Mouse (Mus musculus) lung, embryonic 15.5 days (tissue): ENCODE measurements around the gene Plekhb2. TPM values are rescaled to one million over a fixed set of nuclear protein-coding genes. Genes with fewer than 3 reads are reported as not detected.

Experiments used
- ATAC-seq: fragments of 200-750 bp; cut with Nextera tagmentation; 2 replicates; pipeline ENCODE4 v1.8.0; 2017; ENCODE audit warnings: moderate number of reproducible peaks, borderline replicate concordance; ENCODE audit not compliant: low FRiP score, low TSS enrichment; ENCODE audit errors: extremely low read depth
- H3K27ac ChIP-seq: fragments of 300-500 bp; sonication (generic); 2 replicates; pipeline ENCODE4 v1.5.1; 2015; ENCODE audit warnings: moderate library complexity, mild to moderate bottlenecking, inconsistent platforms
- H3K27me3 ChIP-seq: fragments of 300-500 bp; sonication (generic); 2 replicates; pipeline ENCODE4 v1.6.1; 2015; ENCODE audit warnings: inconsistent platforms
- H3K36me3 ChIP-seq: fragments of 300-500 bp; sonication (generic); 2 replicates; pipeline ENCODE4 v1.6.1; 2015; ENCODE audit warnings: inconsistent platforms
- H3K4me1 ChIP-seq: fragments of 300-500 bp; sonication (generic); 2 replicates; pipeline ENCODE4 v1.6.1; 2015; ENCODE audit warnings: inconsistent platforms
- H3K4me2 ChIP-seq: fragments of 300-500 bp; sonication (generic); 2 replicates; pipeline ENCODE4 v1.6.1; 2015; ENCODE audit warnings: inconsistent platforms, mild to moderate bottlenecking, moderate library complexity
- H3K4me3 ChIP-seq: fragments of 300-500 bp; sonication (generic); 2 replicates; pipeline ENCODE4 v1.5.1; 2015; ENCODE audit warnings: mild to moderate bottlenecking, inconsistent platforms
- H3K9ac ChIP-seq: fragments of 300-500 bp; sonication (generic); 2 replicates; pipeline ENCODE4 v1.6.1; 2015; ENCODE audit warnings: inconsistent platforms
- H3K9me3 ChIP-seq: fragments of 300-500 bp; sonication (generic); 2 replicates; pipeline ENCODE4 v1.6.1; 2016; ENCODE audit warnings: inconsistent platforms
- WGBS: fragments of 180-500 bp; shearing (Covaris S2); methylation state at CpG from one replicate; pipeline ENCODE4 v1.1.7; 2015; 5-methylcytosine and 5-hydroxymethylcytosine counted together
- polyA plus RNA-seq: library from polyadenylated mRNA; unstranded; fragments of >200 nt; fragmentation: Nextera tagmentation; extraction: Ambion mirVana; gene quantifications from 2 replicates; pipeline ENCODE4 v1.2.1, GENCODE M21; 2015

The Plekhb2 gene
- polyA plus RNA-seq: 26.7 and 31.8 TPM in 2 replicates

- H3K36me3 ChIP-seq: no peaks in the 10 kb centered on the region
- H3K27me3 ChIP-seq: no peaks in the 10 kb centered on the region
- peak within 1 kb of the TSS; percentile 69 for H3K9ac ChIP-seq
- WGBS: under 1% methylated on average over 36 of the region's 40 CpGs
- H3K4me1 ChIP-seq: no peaks in the 10 kb centered on the region
- H3K27ac ChIP-seq: 0 out of 2 replicates have a peak within 1 kb of the TSS, but pooled peaks have one; percentile 44
- peak within 1 kb of the TSS; percentile 63 for H3K4me3 ChIP-seq
- ATAC-seq: peak; percentile 82
- H3K4me2 ChIP-seq: peak within 1 kb of the TSS; percentile 89
- no peaks in the 10 kb centered on the region for H3K9me3 ChIP-seq
Observed at GRCm38 (mm10) chr1:34849745-34850342, at the start of gene Plekhb2. Gene Plekhb2, plus strand, starts transcription at chr1:34849976.

GRCm38 (mm10) chr1:34801616-34802289 lies 48.0 kb upstream of the Plekhb2 start:
- Histone ChIP-seq H3K27ac (no peak overlapping the region; the same call in 1 of the 2 replicates), H3K9me3 (no peaks in the 10 kb centered on the region), H3K4me1 (peaks cover 17% of the 10 kb centered on the region), H3K9ac (peak overlapping the region; percentile 55), H3K4me2 (peak overlapping the region; percentile 98), H3K27me3 (no peaks in the 10 kb centered on the region), H3K36me3 (no peaks in the 10 kb centered on the region), H3K4me3 (peak overlapping the region; percentile 70)
- WGBS: under 1% methylated on average over 47 of the region's 47 CpGs
- ATAC-seq: peak; percentile 84

- Histone ChIP-seq H3K4me1 (peaks cover 17% of the 10 kb centered on the region), H3K27ac (no peak overlapping the region), H3K36me3 (no peaks in the 10 kb centered on the region), H3K4me3 (peak overlapping the region; percentile 70), H3K4me2 (peak overlapping the region; percentile 98), H3K9me3 (no peaks in the 10 kb centered on the region), H3K27me3 (no peaks in the 10 kb centered on the region), H3K9ac (peak overlapping the region; percentile 55; the same call in 1 of the 2 replicates)
- no peak for ATAC-seq
- WGBS: 21% methylated on average over 7 of the region's 7 CpGs
Observed at GRCm38 (mm10) chr1:34802290-34802642, 47.5 kb upstream of the Plekhb2 start.

GRCm38 (mm10) chr1:34804863-34805262 lies 44.9 kb upstream of the Plekhb2 start:
- Histone ChIP-seq H3K27me3 (no peaks in the 10 kb centered on the region), H3K36me3 (0 out of 2 replicates have a peak, but pooled peaks cover under 1% of the 10 kb centered on the region), H3K4me3 (no peak overlapping the region), H3K4me1 (peaks cover 17% of the 10 kb centered on the region), H3K9me3 (no peaks in the 10 kb centered on the region), H3K4me2 (no peak overlapping the region), H3K9ac (no peak overlapping the region), H3K27ac (no peak overlapping the region)
- ATAC-seq: no peak
- 91% methylated on average over 7 of the region's 7 CpGs for WGBS

- Histone ChIP-seq H3K9me3 (no peaks in the 10 kb centered on the region), H3K4me3 (no peak overlapping the region), H3K27ac (no peak overlapping the region), H3K4me2 (no peak overlapping the region), H3K27me3 (no peaks in the 10 kb centered on the region), H3K36me3 (peaks cover 10% of the 10 kb centered on the region; the same call in 1 of the 2 replicates), H3K4me1 (peaks cover 16% of the 10 kb centered on the region), H3K9ac (no peak overlapping the region)
- WGBS: 25% methylated on average over 35 of the region's 35 CpGs
- no peak for ATAC-seq
Observed at GRCm38 (mm10) chr1:34805931-34806520, 43.8 kb upstream of the Plekhb2 start.

GRCm38 (mm10) chr1:34808445-34808844 lies 41.3 kb upstream of the Plekhb2 start:
- Histone ChIP-seq H3K27me3 (no peaks in the 10 kb centered on the region), H3K4me1 (0 out of 2 replicates have a peak, but pooled peaks cover 2% of the 10 kb centered on the region), H3K9ac (no peak overlapping the region), H3K9me3 (no peaks in the 10 kb centered on the region), H3K4me2 (no peak overlapping the region), H3K36me3 (peaks cover 21% of the 10 kb centered on the region; the same call in 1 of the 2 replicates), H3K4me3 (no peak overlapping the region), H3K27ac (no peak overlapping the region)
- ATAC-seq: no peak
- WGBS: 88% methylated on average over 8 of the region's 8 CpGs

GRCm38 (mm10) chr1:34810293-34810692 lies 39.5 kb upstream of the Plekhb2 start:
- H3K4me2 ChIP-seq: no peak overlapping the region
- H3K36me3 ChIP-seq: peaks cover 38% of the 10 kb centered on the region
- H3K27ac ChIP-seq: no peak overlapping the region
- H3K9me3 ChIP-seq: no peaks in the 10 kb centered on the region
- no peaks in the 10 kb centered on the region for H3K27me3 ChIP-seq
- 0 out of 2 replicates have a peak, but pooled peaks cover 2% of the 10 kb centered on the region for H3K4me1 ChIP-seq
- no peak overlapping the region for H3K9ac ChIP-seq
- no peak overlapping the region for H3K4me3 ChIP-seq
- no peak for ATAC-seq
- WGBS: 75% methylated on average over 11 of the region's 11 CpGs

- Histone ChIP-seq H3K36me3 (peaks cover 44% of the 10 kb centered on the region), H3K9ac (no peak overlapping the region), H3K4me3 (no peak overlapping the region), H3K4me2 (no peak overlapping the region), H3K27me3 (no peaks in the 10 kb centered on the region), H3K27ac (no peak overlapping the region), H3K4me1 (0 out of 2 replicates have a peak, but pooled peaks cover 2% of the 10 kb centered on the region), H3K9me3 (no peaks in the 10 kb centered on the region)
- no peak for ATAC-seq
- 66% methylated on average over 6 of the region's 6 CpGs for WGBS
Observed at GRCm38 (mm10) chr1:34811035-34811434, 38.7 kb upstream of the Plekhb2 start.

- no peak for ATAC-seq
- H3K36me3 ChIP-seq: peaks cover 50% of the 10 kb centered on the region
- H3K27ac ChIP-seq: no peak overlapping the region
- no peak overlapping the region for H3K9ac ChIP-seq
- H3K9me3 ChIP-seq: no peaks in the 10 kb centered on the region
- 49% methylated on average over 6 of the region's 6 CpGs for WGBS
- no peak overlapping the region for H3K4me3 ChIP-seq
- H3K4me1 ChIP-seq: 0 out of 2 replicates have a peak, but pooled peaks cover 2% of the 10 kb centered on the region
- no peaks in the 10 kb centered on the region for H3K27me3 ChIP-seq
- no peak overlapping the region for H3K4me2 ChIP-seq
Observed at GRCm38 (mm10) chr1:34811581-34811980, 38.2 kb upstream of the Plekhb2 start.

- no peak overlapping the region for H3K4me2 ChIP-seq
- H3K9me3 ChIP-seq: no peaks in the 10 kb centered on the region
- WGBS: 86% methylated on average over 13 of the region's 13 CpGs
- no peak overlapping the region for H3K4me3 ChIP-seq
- no peaks in the 10 kb centered on the region for H3K27me3 ChIP-seq
- H3K9ac ChIP-seq: no peak overlapping the region
- ATAC-seq: no peak
- peaks cover 60% of the 10 kb centered on the region for H3K36me3 ChIP-seq
- H3K27ac ChIP-seq: no peak overlapping the region
- H3K4me1 ChIP-seq: 0 out of 2 replicates have a peak, but pooled peaks cover 4% of the 10 kb centered on the region
Observed at GRCm38 (mm10) chr1:34812407-34813247, 37.1 kb upstream of the Plekhb2 start.

- no peak for ATAC-seq
- Histone ChIP-seq H3K4me1 (peaks cover 7% of the 10 kb centered on the region; the same call in 1 of the 2 replicates), H3K4me3 (no peak overlapping the region), H3K9me3 (no peaks in the 10 kb centered on the region), H3K27ac (no peak overlapping the region), H3K9ac (no peak overlapping the region), H3K4me2 (no peak overlapping the region), H3K27me3 (no peaks in the 10 kb centered on the region), H3K36me3 (peaks cover 80% of the 10 kb centered on the region)
- WGBS: 62% methylated on average over 6 of the region's 6 CpGs
Observed at GRCm38 (mm10) chr1:34815843-34816242, 33.9 kb upstream of the Plekhb2 start.
